Mouse (Mus musculus): ENCODE data around the gene Sh3tc1. TPM values are rescaled to one million over a fixed set of nuclear protein-coding genes. Genes with fewer than 3 reads are reported as not detected.
A peak's percentile ranks its signal among the peaks of the same experiment; 100 is the strongest.

The Sh3tc1 gene
- polyA plus RNA-seq (2015; fragmentation: Nextera tagmentation; extraction: Ambion mirVana) = 6.2 and 9.1 TPM in 2 replicates

DNA sequence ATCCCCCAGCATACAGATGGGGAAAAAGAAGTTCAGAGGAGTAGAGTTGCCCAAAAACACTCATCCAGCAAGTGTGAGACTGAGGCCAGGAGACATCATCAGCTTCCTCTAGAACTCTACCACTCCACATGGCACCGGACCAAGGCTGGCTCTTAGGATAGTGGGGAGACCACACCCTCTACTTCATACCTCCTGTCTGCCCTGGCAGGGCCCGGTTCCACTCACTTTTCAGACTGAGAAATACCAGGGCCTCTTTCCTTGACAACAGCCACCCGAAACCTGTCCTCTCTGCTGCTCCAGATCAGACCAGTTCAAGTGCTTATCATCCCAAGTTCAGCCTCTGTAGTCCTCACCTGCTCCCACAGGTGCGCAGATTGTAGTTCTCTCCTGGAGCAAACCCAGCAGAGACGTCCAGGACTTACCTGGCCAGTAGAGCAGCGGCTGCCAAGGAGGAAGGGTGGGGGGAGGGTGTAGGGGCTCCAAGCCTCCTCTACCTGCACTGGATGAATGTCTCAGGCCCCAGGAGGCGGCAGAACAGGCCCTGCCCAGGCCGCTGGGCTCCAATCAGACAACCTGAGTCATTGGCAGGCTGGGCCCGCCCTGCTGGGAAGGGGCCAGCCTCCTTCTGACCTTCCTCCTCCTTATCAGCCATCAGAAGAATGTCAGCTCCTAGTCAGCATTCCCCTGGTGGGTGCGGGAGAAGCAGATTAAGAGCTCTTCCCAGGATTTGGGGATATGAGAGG lies at the start of gene Sh3tc1:
Gene Sh3tc1 (minus strand): TSS at position 452 of the 743 bp plus-strand sequence.
- Histone ChIP-seq H3K4me2 (ENCODE audit: low read depth, low read length) (peak within 1 kb of the TSS; percentile 16; the same call in 1 of the 2 replicates), H3K36me3 (ENCODE audit: control insufficient read depth, insufficient read depth, low read length) (no peaks in the 10 kb centered on the region), H3K4me3 (replicated peaks; ENCODE audit: low read length) (no peak within 1 kb of the TSS; the same call in 1 of the 2 replicates), H3K27me3 (ENCODE audit: control insufficient read depth, insufficient read depth, low read length) (no peaks in the 10 kb centered on the region), H3K27ac (ENCODE audit: low read length) (peak within 1 kb of the TSS; percentile 69), H3K4me1 (ENCODE audit: control insufficient read depth, insufficient read depth, low read length) (peaks cover 12% of the 10 kb centered on the region), H3K9ac (ENCODE audit: low read length) (peak within 1 kb of the TSS; percentile 25), H3K9me3 (replicated peaks; ENCODE audit: control insufficient read depth, low read length) (no peaks in the 10 kb centered on the region)
- WGBS = 20% methylated on average over 10 of the region's 10 CpGs
- ATAC-seq (ENCODE audit: insufficient read depth, low FRiP score) = peak; percentile 87

DNA sequence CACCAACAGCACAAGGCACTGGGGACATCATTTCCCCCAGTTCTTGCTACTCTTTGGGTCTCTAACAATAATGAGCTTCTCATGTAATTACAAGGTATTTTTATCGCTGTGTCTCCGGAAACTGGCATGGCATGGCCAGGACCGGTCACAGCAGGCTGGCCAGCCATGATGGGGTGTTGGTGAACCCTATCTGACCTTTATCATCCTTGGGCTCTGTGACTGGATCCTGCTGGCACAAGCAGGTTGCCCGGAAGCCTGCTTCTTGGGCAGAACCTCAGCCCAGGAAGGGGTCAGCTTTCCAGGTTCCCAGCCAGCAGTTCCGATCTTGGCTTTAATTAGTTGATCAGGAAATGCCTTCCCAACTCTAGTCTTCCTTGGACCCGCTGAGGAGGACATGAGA lies 48.9 kb upstream of the Sh3tc1 start:
- Histone ChIP-seq H3K27ac (ENCODE audit: low read length) (no peak overlapping the region), H3K9me3 (replicated peaks; ENCODE audit: control insufficient read depth, low read length) (no peaks in the 10 kb centered on the region), H3K36me3 (ENCODE audit: control insufficient read depth, insufficient read depth, low read length) (no peaks in the 10 kb centered on the region), H3K4me1 (ENCODE audit: control insufficient read depth, insufficient read depth, low read length) (no peaks in the 10 kb centered on the region), H3K4me2 (ENCODE audit: low read depth, low read length) (no peak overlapping the region), H3K27me3 (ENCODE audit: control insufficient read depth, insufficient read depth, low read length) (no peaks in the 10 kb centered on the region), H3K9ac (ENCODE audit: low read length) (no peak overlapping the region), H3K4me3 (replicated peaks; ENCODE audit: low read length) (no peak overlapping the region)
- 78% methylated on average over 6 of the region's 6 CpGs for WGBS
- no peak for ATAC-seq (ENCODE audit: insufficient read depth, low FRiP score)

DNA sequence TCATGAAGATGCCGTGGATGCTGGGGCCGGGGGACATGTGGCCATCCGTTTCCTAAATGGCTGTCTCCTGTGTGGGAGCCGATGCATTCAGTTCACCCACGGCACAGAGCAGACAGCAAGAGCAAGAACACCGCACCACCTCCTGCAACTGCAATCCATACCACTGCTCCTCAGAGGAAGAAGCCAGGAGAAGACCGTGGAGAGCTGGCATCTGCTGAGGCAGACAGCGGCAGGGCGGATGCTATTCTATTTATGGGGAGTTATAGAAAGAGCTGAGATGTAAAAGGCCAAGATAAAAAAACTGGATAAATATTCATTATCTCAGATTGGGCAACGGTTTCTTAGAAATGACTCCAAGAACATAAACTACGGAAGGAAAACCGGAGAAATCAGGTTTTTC lies 48.1 kb upstream of the Sh3tc1 start:
- ATAC-seq (ENCODE audit: insufficient read depth, low FRiP score) = no peak
- WGBS = 88% methylated on average over 12 of the region's 12 CpGs

DNA sequence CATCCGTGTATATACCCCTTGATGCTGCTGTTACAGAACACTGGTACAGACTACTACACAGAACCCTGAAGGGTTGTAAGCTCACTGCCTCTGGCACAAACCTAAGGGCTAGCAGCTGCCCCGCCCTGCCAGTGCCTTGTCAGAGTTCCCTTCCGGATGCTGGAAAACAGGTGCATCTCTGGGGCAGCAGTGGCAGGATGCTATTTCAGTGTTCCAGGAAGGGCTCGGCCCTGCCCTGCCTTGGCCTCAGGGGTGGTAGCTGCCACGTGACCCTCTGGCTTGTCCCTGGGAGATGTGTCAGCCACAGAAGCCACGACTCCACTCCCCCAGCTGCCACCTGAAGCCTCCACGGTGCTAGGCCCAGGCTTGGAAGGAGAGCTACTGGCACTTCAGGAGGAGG lies 46.1 kb upstream of the Sh3tc1 start:
- Histone ChIP-seq H3K9ac (ENCODE audit: low read length) (no peak overlapping the region), H3K27me3 (ENCODE audit: control insufficient read depth, insufficient read depth, low read length) (no peaks in the 10 kb centered on the region), H3K4me1 (ENCODE audit: control insufficient read depth, insufficient read depth, low read length) (no peaks in the 10 kb centered on the region), H3K4me3 (replicated peaks; ENCODE audit: low read length) (no peak overlapping the region), H3K27ac (ENCODE audit: low read length) (no peak overlapping the region), H3K4me2 (ENCODE audit: low read depth, low read length) (no peak overlapping the region), H3K36me3 (ENCODE audit: control insufficient read depth, insufficient read depth, low read length) (no peaks in the 10 kb centered on the region), H3K9me3 (replicated peaks; ENCODE audit: control insufficient read depth, low read length) (no peaks in the 10 kb centered on the region)
- WGBS = 60% methylated on average over 7 of the region's 7 CpGs
- ATAC-seq (ENCODE audit: insufficient read depth, low FRiP score) = no peak

More for the DNA sequence above, 48.1 kb upstream of the Sh3tc1 start:
- Histone ChIP-seq H3K9ac (ENCODE audit: low read length) (no peak overlapping the region), H3K4me2 (ENCODE audit: low read depth, low read length) (no peak overlapping the region), H3K9me3 (replicated peaks; ENCODE audit: control insufficient read depth, low read length) (no peaks in the 10 kb centered on the region), H3K27me3 (ENCODE audit: control insufficient read depth, insufficient read depth, low read length) (no peaks in the 10 kb centered on the region), H3K36me3 (ENCODE audit: control insufficient read depth, insufficient read depth, low read length) (no peaks in the 10 kb centered on the region), H3K4me1 (ENCODE audit: control insufficient read depth, insufficient read depth, low read length) (no peaks in the 10 kb centered on the region), H3K27ac (ENCODE audit: low read length) (no peak overlapping the region), H3K4me3 (replicated peaks; ENCODE audit: low read length) (no peak overlapping the region)

DNA sequence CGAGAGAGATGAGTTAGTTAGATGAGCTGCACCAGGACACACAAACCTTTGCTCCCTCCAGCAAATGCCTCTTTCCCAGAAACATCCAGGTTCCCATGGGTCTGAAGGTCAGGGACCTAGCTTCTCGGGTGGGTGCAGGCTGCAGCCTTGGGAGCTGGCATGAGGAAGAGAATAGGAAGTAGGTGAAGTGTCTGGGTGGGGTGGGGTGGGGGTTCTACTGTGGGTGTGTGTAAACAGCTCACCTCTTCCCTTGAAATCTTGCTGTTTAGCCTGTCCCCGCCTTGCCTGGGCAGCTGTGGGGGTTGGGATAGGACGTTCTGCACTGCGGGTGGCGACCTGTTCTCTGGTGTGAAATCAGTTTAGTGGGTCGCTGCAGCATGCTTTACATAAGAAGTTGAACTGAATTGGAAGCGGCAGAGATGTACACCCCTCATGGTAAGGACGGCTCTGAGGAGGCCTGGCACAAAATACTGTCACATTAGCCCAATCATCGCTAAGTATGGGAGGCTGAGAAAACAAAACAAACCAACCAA lies 42.9 kb upstream of the Sh3tc1 start:
- Histone ChIP-seq H3K36me3 (ENCODE audit: control insufficient read depth, insufficient read depth, low read length) (no peaks in the 10 kb centered on the region), H3K9me3 (replicated peaks; ENCODE audit: control insufficient read depth, low read length) (no peaks in the 10 kb centered on the region), H3K9ac (ENCODE audit: low read length) (no peak overlapping the region), H3K27me3 (ENCODE audit: control insufficient read depth, insufficient read depth, low read length) (no peaks in the 10 kb centered on the region), H3K4me2 (ENCODE audit: low read depth, low read length) (no peak overlapping the region), H3K4me3 (replicated peaks; ENCODE audit: low read length) (no peak overlapping the region), H3K27ac (ENCODE audit: low read length) (no peak overlapping the region), H3K4me1 (ENCODE audit: control insufficient read depth, insufficient read depth, low read length) (no peaks in the 10 kb centered on the region)
- ATAC-seq (ENCODE audit: insufficient read depth, low FRiP score) = no peak
- 56% methylated on average over 10 of the region's 10 CpGs for WGBS

DNA sequence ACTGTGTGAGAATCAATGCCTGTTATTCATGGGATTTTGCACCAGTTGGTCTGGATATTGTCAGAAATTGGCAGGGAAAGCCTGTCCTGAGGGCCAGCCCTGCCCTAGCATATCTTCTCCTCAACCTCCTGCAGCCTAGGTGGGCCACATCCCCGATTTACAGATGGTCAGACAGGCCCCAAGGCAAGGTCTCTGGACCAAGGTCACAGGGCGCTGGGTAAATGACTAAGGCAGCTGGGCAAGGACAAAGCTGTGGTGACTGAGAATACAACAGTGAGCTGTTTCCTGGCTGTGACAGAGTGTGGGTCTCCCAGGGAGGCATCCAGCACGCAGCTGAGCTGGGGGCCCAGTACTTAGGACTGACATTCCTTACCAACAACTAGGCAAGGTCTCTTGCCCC lies 41.3 kb upstream of the Sh3tc1 start:
- H3K4me3 ChIP-seq (replicated peaks; ENCODE audit: low read length) = no peak overlapping the region
- no peak overlapping the region for H3K27ac ChIP-seq (ENCODE audit: low read length)
- H3K4me1 ChIP-seq (ENCODE audit: control insufficient read depth, insufficient read depth, low read length) = no peaks in the 10 kb centered on the region
- H3K9ac ChIP-seq (ENCODE audit: low read length) = no peak overlapping the region
- no peak for ATAC-seq (ENCODE audit: insufficient read depth, low FRiP score)
- no peak overlapping the region for H3K4me2 ChIP-seq (ENCODE audit: low read depth, low read length)
- H3K36me3 ChIP-seq (ENCODE audit: control insufficient read depth, insufficient read depth, low read length) = no peaks in the 10 kb centered on the region
- H3K9me3 ChIP-seq (replicated peaks; ENCODE audit: control insufficient read depth, low read length) = no peaks in the 10 kb centered on the region
- WGBS = 65% methylated on average over 3 of the region's 3 CpGs
- no peaks in the 10 kb centered on the region for H3K27me3 ChIP-seq (ENCODE audit: control insufficient read depth, insufficient read depth, low read length)

DNA sequence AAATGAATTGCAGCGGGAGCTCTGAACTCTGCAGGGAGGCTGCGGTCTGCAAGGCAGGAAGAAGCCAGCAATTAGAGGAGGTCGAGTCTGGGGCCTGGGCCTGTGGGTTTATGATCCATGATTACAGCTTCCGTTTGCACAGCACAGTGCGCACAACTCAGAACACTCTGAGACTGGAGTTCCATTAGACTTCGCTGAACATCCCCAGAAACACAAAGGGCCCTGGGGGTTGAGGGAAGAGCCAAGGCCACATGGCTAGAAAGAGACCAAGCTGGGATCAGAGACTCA lies 34.3 kb upstream of the Sh3tc1 start:
- H3K4me2 ChIP-seq (ENCODE audit: low read depth, low read length) = no peak overlapping the region
- ATAC-seq (ENCODE audit: insufficient read depth, low FRiP score) = no peak
- H3K4me3 ChIP-seq (replicated peaks; ENCODE audit: low read length) = no peak overlapping the region
- no peaks in the 10 kb centered on the region for H3K36me3 ChIP-seq (ENCODE audit: control insufficient read depth, insufficient read depth, low read length)
- 0 out of 2 replicates have a peak, but pooled peaks cover 10% of the 10 kb centered on the region for H3K4me1 ChIP-seq (ENCODE audit: control insufficient read depth, insufficient read depth, low read length)
- no peak overlapping the region for H3K27ac ChIP-seq (ENCODE audit: low read length)
- H3K9ac ChIP-seq (ENCODE audit: low read length) = no peak overlapping the region
- H3K27me3 ChIP-seq (ENCODE audit: control insufficient read depth, insufficient read depth, low read length) = no peaks in the 10 kb centered on the region
- H3K9me3 ChIP-seq (replicated peaks; ENCODE audit: control insufficient read depth, low read length) = no peaks in the 10 kb centered on the region
- WGBS = 51% methylated on average over 6 of the region's 6 CpGs

DNA sequence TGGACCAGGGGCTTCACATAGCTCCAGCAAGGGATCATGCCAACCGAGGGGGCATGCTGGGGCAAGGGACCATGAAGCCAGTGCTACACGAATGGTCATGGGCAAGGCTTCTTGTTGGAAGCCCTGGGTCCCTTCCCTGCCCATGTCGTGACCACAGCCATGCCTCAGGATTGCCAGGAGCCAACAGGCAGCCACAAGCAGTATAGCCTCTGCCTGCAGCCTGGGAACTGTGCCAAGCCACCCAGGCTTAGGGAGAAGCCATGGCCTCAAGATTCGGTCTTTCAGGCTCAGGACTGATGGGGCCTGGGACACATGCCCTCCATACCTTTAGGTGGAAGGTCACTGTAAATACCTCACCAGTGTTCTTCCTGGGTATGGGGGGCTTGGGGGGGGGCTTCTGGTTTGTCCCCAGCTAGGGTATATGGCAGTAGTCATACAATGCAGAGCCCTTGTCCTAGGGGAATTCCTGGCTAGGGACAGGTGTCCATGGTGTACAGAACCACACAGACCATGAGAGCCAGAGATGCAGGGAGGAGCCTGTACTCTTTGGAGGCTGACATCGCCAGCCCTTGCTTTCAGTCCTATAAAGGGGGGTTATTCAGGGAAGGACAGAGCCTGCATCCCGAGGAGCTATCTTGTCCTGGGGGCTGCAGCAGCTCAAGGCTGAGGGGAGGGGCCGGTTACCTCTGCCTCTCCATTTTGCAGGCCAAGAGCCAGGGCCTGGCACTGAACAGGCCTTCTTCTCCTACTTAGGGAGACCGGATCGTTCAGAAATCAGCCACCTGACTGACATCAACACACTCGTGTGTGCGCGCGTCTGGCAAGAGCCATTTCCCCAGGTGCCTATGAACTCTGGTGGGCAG lies 33.7 kb upstream of the Sh3tc1 start:
- H3K9me3 ChIP-seq (replicated peaks; ENCODE audit: control insufficient read depth, low read length) = no peaks in the 10 kb centered on the region
- H3K27me3 ChIP-seq (ENCODE audit: control insufficient read depth, insufficient read depth, low read length) = no peaks in the 10 kb centered on the region
- no peak for ATAC-seq (ENCODE audit: insufficient read depth, low FRiP score)
- no peak overlapping the region for H3K4me2 ChIP-seq (ENCODE audit: low read depth, low read length)
- 0 out of 2 replicates have a peak, but pooled peaks cover 10% of the 10 kb centered on the region for H3K4me1 ChIP-seq (ENCODE audit: control insufficient read depth, insufficient read depth, low read length)
- no peak overlapping the region for H3K4me3 ChIP-seq (replicated peaks; ENCODE audit: low read length)
- H3K36me3 ChIP-seq (ENCODE audit: control insufficient read depth, insufficient read depth, low read length) = no peaks in the 10 kb centered on the region
- no peak overlapping the region for H3K27ac ChIP-seq (ENCODE audit: low read length)
- WGBS = 64% methylated on average over 13 of the region's 13 CpGs
- no peak overlapping the region for H3K9ac ChIP-seq (ENCODE audit: low read length)
